Mouse (Mus musculus) ovary, postnatal 14 days (tissue): ENCODE data around the gene Mcee.
A peak's percentile ranks its signal among the peaks of the same experiment; 100 is the strongest.

Experiments used
- DNase-seq: peaks from one replicate; pipeline ENCODE4 v3.0.0; 2022; ENCODE audit warnings: low spot score

Gene Mcee

GRCm38 (mm10) chr7:64392122-64392818 lies at the start of gene Mcee, which contains the start of gene Mphosph10:
Gene Mcee, plus strand, starts transcription at chr7:64392607.
Gene Mphosph10, minus strand, starts transcription at chr7:64392268.
- DNase-seq: peak; percentile 98

- DNase-seq: no peak
These were observed 44.6 kb upstream of the Mcee start for GRCm38 (mm10) chr7:64347813-64348212.

GRCm38 (mm10) chr7:64349147-64349861 lies 43.1 kb upstream of the Mcee start:
- no peak for DNase-seq

GRCm38 (mm10) chr7:64351087-64351486 lies 41.3 kb upstream of the Mcee start:
- no peak for DNase-seq

GRCm38 (mm10) chr7:64354206-64354605 lies 38.2 kb upstream of the Mcee start:
- DNase-seq: no peak

GRCm38 (mm10) chr7:64356661-64357060 lies 35.7 kb upstream of the Mcee start:
- DNase-seq: no peak

GRCm38 (mm10) chr7:64357405-64357804 lies 35.0 kb upstream of the Mcee start:
- peak; percentile 13 for DNase-seq

- DNase-seq: no peak
These were observed 33.7 kb upstream of the Mcee start for GRCm38 (mm10) chr7:64358666-64359065.

GRCm38 (mm10) chr7:64359943-64360585 lies 32.3 kb upstream of the Mcee start:
- DNase-seq: no peak

- DNase-seq: no peak
These were observed 31.8 kb upstream of the Mcee start for GRCm38 (mm10) chr7:64360586-64360945.

GRCm38 (mm10) chr7:64365863-64366262 lies 26.5 kb upstream of the Mcee start:
- no peak for DNase-seq

GRCm38 (mm10) chr7:64369841-64370240 lies 22.6 kb upstream of the Mcee start:
- no peak for DNase-seq

- no peak for DNase-seq
These were observed 20.2 kb upstream of the Mcee start for GRCm38 (mm10) chr7:64371940-64372878.

- DNase-seq: no peak
These were observed 19.1 kb upstream of the Mcee start for GRCm38 (mm10) chr7:64373147-64373829.

GRCm38 (mm10) chr7:64373830-64374562 lies 18.4 kb upstream of the Mcee start, which contains the start of gene Fan1:
Gene Fan1, minus strand, starts transcription at chr7:64374095.
- DNase-seq: peak; percentile 89

- DNase-seq: no peak
These were observed 928 bp upstream of the Mcee start for GRCm38 (mm10) chr7:64391479-64391878.

- DNase-seq: no peak
These were observed 378 bp downstream of the Mcee start for GRCm38 (mm10) chr7:64392819-64393151.

- no peak for DNase-seq
These were observed 8.3 kb downstream of the Mcee start for GRCm38 (mm10) chr7:64400725-64401124.

GRCm38 (mm10) chr7:64402452-64402851 lies 10.0 kb downstream of the Mcee start:
- DNase-seq: no peak

GRCm38 (mm10) chr7:64403989-64404388 lies 11.6 kb downstream of the Mcee start:
- no peak for DNase-seq

GRCm38 (mm10) chr7:64424861-64425260 lies 32.5 kb downstream of the Mcee start:
- no peak for DNase-seq
